Mouse (Mus musculus) liver, embryonic 14.5 days (tissue): Measurements from ENCODE around the gene Gm10639.

ENCODE experiments used
- CTCF ChIP-seq: IDR thresholded peaks from 2 replicates; pipeline ENCODE4 v1.5.1; 2016; ENCODE audit warnings: antibody characterized with exemption, low read depth, control low read depth
- EP300 ChIP-seq: IDR thresholded peaks from 2 replicates; pipeline ENCODE4 v1.6.1; 2016; ENCODE audit warnings: antibody characterized with exemption, low read depth

- TF ChIP-seq CTCF (no peak), EP300 (no peak)
These were observed 57.3 kb downstream of the Gm10639 start for GRCm38 (mm10) chr9:78347004-78347403.
